Mouse (Mus musculus) gastrocnemius, postnatal 4 days (tissue): ENCODE measurements at regions not wholly inside any gene's neighbourhood (a gene's known extent, or its start where the extent isn't known, plus 50 kb on each side); places are given as distances from the start of the nearest gene placed in this dataset.

Experiments
- DNase-seq, 2 experiments: peaks; one replicate each; pipeline ENCODE4 v3.0.0; 2021 to 2022; ENCODE audit warnings: low spot score in 2 of 2, mixed read lengths in 2 of 2

DNA sequence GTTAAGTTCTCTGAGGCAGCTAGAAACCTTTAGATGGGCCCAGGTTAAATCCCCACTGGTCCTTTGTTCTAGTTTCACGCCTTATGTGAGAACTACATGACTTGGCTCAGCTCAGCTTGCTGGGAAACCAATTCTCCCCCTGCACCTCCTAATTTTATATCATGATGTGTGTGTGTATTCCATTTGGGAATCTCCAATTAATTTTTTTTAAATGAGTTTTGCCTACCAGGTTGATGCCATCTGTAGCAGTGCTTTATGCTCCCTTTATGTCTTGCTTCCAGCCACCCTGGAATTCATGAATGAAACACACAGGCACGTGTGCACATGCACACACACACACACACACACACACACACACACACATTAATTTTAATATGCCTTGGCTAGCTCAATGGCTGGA is 180.0 kb upstream of the Gli3 start:
- no peak for DNase-seq

DNA sequence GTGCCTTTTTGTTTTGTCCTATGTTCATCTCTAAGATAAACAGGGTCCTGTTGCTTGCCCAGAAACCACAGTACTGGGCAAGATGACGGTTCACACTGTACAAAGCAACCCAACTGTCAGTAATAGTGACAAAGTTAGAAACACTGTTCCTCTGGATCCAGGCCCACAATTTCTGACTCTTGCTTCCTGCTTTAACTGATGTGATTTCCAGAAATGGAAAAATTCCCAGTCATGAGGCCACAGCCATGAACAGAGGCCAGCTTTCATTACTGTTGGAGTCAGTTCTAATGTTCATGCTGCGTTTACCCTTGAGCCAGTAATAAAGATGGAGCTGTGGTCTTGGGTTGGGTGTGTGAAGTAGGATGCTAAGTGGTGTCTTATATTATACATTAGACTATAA is 164.6 kb upstream of the Gli3 start:
- peak in 1 of 2 experiments; percentile 11 for DNase-seq

DNA sequence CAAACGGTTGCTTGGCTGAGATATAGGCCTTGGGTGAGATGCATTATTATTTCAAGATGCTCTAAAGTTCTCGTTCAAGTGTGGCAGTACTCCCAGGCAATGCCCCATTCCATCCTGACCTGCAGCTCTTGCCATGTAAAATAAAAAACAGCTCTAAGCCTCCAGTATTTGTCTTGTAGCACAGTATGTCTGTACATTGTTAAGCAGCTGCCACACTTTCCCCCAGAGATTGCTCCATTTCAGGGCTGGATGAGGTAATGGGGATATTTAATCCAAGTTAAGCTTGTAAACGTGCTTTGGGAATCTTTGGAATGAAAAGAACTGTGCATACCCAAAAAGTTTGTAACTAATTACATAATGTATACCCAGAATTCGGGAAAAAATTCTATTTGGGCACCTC is 137.6 kb upstream of the Gli3 start:
- DNase-seq, result no peak

DNA sequence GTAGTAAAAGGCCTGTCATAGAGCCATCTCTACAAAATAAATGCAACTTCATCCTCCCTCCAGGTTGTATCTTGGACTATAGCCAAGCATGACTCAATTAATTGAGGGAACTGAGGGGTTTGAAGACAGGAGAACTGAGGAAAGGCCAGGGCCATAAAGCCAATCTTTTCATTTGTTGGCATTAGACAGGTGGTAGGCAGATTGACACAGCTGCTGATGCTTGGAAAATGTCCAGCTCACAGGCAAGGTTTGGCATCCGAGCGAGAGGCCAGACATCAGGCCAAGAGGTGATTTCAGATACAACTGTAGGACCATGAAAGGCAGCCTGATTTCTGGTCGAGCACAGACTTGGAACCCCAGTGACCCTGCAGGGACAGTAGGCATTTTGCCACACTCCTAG is 136.9 kb upstream of the Gli3 start:
- peak in 1 of 2 experiments; percentile 15 for DNase-seq

DNA sequence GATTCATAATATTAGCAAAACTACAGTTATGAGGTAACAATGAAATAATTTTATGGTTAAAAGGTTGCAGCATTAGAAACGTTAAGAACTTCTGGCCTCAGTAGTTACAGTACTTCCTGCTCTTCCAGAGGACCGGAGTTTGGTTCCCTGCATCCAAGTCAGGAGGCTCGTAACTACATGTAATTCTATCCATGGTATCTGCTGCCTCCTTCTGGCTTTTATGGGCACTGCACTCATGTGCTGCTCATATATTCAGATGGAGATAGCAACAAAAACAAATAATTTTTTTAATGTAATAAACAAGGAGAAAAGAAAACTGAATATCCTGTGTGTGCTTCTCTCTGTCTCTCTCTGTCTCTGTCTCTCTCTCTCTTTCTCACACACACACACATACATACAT is 133.5 kb upstream of the Gli3 start:
- DNase-seq, result no peak

DNA sequence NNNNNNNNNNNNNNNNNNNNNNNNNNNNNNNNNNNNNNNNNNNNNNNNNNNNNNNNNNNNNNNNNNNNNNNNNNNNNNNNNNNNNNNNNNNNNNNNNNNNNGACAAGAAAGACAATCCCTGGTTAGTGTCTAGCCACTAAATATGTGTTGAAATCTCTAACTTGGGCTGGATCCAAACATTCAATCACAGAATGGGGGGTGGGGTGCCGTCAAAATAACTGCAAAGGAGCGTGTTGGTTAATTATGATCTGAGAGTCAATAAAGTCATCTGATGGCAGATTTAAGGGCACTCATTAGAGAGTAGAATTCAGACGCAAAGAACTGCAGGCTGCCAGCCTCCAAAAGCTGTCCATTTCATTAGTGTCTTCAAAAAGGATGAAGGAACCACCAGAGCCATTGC is 119.6 kb upstream of the Gli3 start:
- no peak for DNase-seq

DNA sequence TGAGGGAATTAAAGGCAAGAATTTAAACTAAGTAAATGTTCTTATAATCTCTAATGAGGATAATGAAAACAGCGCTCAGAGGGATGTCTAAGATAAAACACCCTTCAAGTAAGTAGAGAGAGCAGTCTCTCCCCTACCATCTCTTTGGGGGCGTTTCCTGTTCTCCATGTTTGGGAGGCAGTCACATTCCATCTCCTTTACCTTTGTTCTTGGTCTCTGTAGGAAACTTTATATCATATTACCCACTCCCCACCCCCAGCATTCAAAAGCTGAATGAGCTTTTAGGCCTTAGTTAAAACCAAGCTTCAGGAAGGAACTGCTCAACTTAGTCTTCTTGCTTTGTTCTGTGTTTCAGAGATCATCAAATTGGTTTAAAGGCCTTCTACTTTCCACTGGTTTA is 116.2 kb upstream of the Gli3 start:
- DNase-seq, result no peak

DNA sequence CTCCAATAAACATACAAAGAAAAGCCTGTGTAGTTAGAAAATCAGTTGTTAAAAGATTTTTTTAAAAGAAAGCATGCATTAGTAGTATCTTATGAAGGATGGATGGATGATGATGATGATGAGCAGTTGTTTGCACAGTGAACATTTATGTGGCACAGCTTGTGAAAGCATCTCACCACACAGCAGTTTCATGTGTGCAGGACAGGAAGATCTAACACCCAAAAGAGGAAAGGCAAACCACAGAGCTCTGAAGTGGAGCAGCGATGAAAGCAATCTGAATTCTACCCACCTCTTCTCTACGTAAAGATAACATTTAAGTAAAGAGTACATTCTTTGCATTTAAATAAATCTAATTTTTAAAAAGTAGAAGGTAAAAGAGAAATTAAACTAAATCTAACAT is 96.6 kb upstream of the Gli3 start:
- no peak for DNase-seq

DNA sequence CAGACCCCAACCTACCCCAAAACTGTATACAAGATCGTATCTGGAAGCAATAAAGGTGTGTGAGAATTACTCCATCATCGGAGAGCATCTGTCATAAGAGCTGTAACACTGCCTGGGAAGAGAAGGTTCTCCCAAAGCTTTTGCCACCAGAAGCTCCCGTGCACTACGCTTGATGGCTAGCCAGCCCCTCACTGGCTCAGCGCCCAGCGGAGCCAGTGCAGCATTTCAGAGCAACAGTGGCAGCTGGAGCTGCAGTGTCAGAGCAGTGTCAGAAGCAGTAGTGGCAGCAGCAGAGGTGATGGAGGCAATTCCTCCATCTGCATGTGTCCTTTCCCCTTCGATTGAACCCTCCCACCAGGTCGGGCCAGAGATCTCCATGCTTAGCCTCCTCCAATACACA is 83.0 kb upstream of the Gli3 start:
- no peak for DNase-seq

DNA sequence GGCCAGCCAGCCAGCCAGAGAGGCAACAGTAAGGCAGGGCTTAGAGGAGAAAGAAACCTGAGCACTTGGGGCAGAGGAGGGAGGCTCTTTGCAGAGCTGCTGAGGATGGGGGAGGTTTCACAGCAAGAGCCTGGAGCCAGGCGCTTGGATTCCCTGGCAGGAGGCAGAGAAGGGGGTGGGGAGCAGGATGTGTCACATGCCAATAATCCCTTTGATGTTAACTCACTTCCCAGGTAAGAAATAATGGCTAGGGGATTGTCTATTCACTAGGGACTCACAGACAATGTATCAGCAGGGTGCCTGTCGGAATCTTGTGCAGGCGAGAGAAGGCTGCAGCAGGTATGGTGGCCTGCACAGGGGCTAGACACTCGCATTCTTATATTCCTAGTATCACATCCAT is 67.8 kb upstream of the Gli3 start:
- no peak for DNase-seq

DNA sequence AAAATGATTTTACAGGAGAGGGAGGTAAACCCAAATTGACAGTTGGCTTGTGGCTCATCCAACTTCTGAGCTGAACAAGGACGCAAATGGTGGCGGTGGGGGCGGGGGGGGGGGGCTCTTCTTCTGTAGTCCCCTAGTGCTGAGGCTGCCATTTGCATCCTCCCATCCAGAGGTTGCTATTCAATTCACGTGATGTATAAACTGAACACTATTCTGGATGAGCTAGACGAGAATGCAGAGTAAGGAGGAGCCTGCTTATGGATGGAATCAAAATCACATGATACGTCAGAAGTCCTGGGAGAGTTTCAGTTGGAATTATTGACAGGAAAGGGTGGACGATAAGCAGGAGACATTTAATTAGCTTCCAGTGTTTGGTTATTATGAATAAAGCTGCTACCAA is 67.3 kb upstream of the Gli3 start:
- DNase-seq, result no peak

DNA sequence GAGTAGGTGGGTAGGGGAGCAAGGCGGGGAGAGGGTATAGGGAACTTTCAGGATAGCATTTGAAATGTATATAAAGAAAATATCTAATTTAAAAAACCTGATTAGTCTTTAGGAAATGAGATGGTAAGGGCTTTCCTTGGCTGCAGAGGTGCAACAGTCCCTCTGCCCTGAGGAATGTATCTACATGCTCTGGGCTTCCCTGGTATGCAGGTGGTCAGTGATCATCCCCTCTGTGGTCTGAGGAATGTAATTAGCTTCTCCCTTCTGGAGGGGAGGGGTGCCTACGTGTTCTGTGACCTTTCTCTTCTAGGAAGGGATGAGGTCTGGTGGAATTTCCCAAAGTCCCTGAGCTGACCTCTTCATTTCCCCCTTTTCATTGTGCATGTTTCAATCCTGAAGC is 64.4 kb upstream of the Gli3 start:
- DNase-seq, result no peak
